Mouse (Mus musculus): Measurements from ENCODE around the gene Tln1. TPM values are rescaled to one million over a fixed set of nuclear protein-coding genes. Genes with fewer than 3 reads are reported as not detected.

Gene Tln1
- polyA plus RNA-seq, 1 experiment from 2014 or later = 112 TPM

GRCm38 (mm10) chr4:43483535-43484091 lies 78.9 kb downstream of the Tln1 start, which contains the start of gene Sit1:
Gene Sit1 (minus strand): TSS chr4:43483734.
- in situ Hi-C loops (cut with MboI; ENCODE audit: low pct_unique_long_range_greater_than_20kb) = no loop called here
- no peak for ATAC-seq
- no peak for DNase-seq (ENCODE audit: low read depth, low spot score)
- TF ChIP-seq CTCF (IDR thresholded peaks at IDR 0.05) = no peak
- ChIA-PET POLR2A (no interaction called here), CTCF (no interaction called here)
- H3K27me3 ChIP-seq = no peaks in the 10 kb centered on the region

GRCm38 (mm10) chr4:43482591-43482990 lies 79.9 kb downstream of the Tln1 start:
- in situ Hi-C loops (cut with MboI; ENCODE audit: low pct_unique_long_range_greater_than_20kb) = no loop called here
- DNase-seq (ENCODE audit: low read depth, low spot score) (no peak), ATAC-seq (no peak)
- POLR2A ChIA-PET = interaction anchor here (0.6 kb wide), 1 partner anchor 77 kb away, joined by 4 read pairs; no protein-coding TSS in a partner anchor
- H3K27me3 ChIP-seq = no peaks in the 10 kb centered on the region
- CTCF ChIA-PET = interaction anchor here (1.2 kb wide), 1 partner anchor 41 kb away, joined by 3 read pairs; no protein-coding TSS in a partner anchor
- TF ChIP-seq CTCF (IDR thresholded peaks at IDR 0.05) = no peak

- ChIA-PET CTCF (interaction anchor here (1.2 kb wide), 1 partner anchor 41 kb away, joined by 3 read pairs; no protein-coding TSS in a partner anchor), POLR2A (interaction anchor here (0.6 kb wide), 1 partner anchor 78 kb away, joined by 4 read pairs; no protein-coding TSS in a partner anchor)
- in situ Hi-C loops (cut with MboI; ENCODE audit: low pct_unique_long_range_greater_than_20kb) = no loop called here
- no peak for ATAC-seq
- DNase-seq (ENCODE audit: low read depth, low spot score) = no peak
- no peak for TF ChIP-seq CTCF (IDR thresholded peaks at IDR 0.05)
- no peaks in the 10 kb centered on the region for H3K27me3 ChIP-seq
These were observed 80.5 kb downstream of the Tln1 start for GRCm38 (mm10) chr4:43481894-43482456.

Other genes starting within 250 kb of the Tln1 start
- gene Rusc2, start 180.7 kb downstream of the Tln1 start, polyA plus RNA-seq (2021) = 29.6 TPM
- 0.17 TPM for gene Fam166b, start 133.6 kb downstream of the Tln1 start, polyA plus RNA-seq (2021)
- gene Tesk1, start 120.8 kb downstream of the Tln1 start, polyA plus RNA-seq (2021) = 50.4 TPM
- 3.3 TPM for gene Cd72, start 108.1 kb downstream of the Tln1 start, polyA plus RNA-seq (2021)
- gene Sit1, start 79.0 kb downstream of the Tln1 start, polyA plus RNA-seq (2021) = not detected
- 42.8 TPM for gene Ccdc107, start 69.8 kb downstream of the Tln1 start, polyA plus RNA-seq (2021)
- 5.5 TPM for gene Arhgef39, start 63.0 kb downstream of the Tln1 start, polyA plus RNA-seq (2021)
- gene Car9, start 55.7 kb downstream of the Tln1 start, polyA plus RNA-seq (2021) = not detected
- gene Tpm2, start 38.9 kb downstream of the Tln1 start, polyA plus RNA-seq (2021) = 0.22 TPM
- gene Creb3, start 359 bp downstream of the Tln1 start, polyA plus RNA-seq (2021) = 74.6 TPM
- gene Rgp1, start 16.0 kb upstream of the Tln1 start, polyA plus RNA-seq (2021) = 25.3 TPM
- 12.5 TPM for gene Gba2, start 16.2 kb upstream of the Tln1 start, polyA plus RNA-seq (2021)
- gene Msmp, start 21.8 kb upstream of the Tln1 start, polyA plus RNA-seq (2021) = not detected
- 47.2 TPM for gene Npr2, start 69.2 kb upstream of the Tln1 start, polyA plus RNA-seq (2021)
- gene Spag8, start 90.9 kb upstream of the Tln1 start, polyA plus RNA-seq (2021) = 0.50 TPM
- gene Hint2, start 93.8 kb upstream of the Tln1 start, polyA plus RNA-seq (2021) = 69.0 TPM
- gene Tmem8b, start 106.3 kb upstream of the Tln1 start, polyA plus RNA-seq (2021) = 4.8 TPM
- 0.59 TPM for gene Fam221b, start 106.5 kb upstream of the Tln1 start, polyA plus RNA-seq (2021)
- not detected for gene Olfr70, start 138.1 kb upstream of the Tln1 start, polyA plus RNA-seq (2021)
- not detected for gene Olfr71, start 147.6 kb upstream of the Tln1 start, polyA plus RNA-seq (2021)
- 0.50 TPM for gene Hrct1, start 164.5 kb upstream of the Tln1 start, polyA plus RNA-seq (2021)
- 0.12 TPM for gene Spaar, start 167.3 kb upstream of the Tln1 start, polyA plus RNA-seq (2021)
- gene Olfr159, start 208.3 kb upstream of the Tln1 start, polyA plus RNA-seq (2021) = not detected